Mouse (Mus musculus) adrenal gland, postnatal 25 days (tissue): ENCODE results near the gene Pla2g5. TPM values are rescaled to one million over a fixed set of nuclear protein-coding genes. Genes with fewer than 3 reads are reported as not detected.
"Not testable (repeated sequence)": the region's sequence is repeated elsewhere in the genome, so short reads cannot be mapped to it uniquely, and the experiment has no call there.

Experiments used
- DNase-seq: peaks from one replicate; pipeline ENCODE4 v3.0.0; 2021; ENCODE audit warnings: mixed read lengths
- long read RNA-seq: library from polyadenylated mRNA; stranded (forward); transcript quantifications from one replicate; pipeline ENCODE4 v2.0.0, GENCODE M21; 2021
- total RNA-seq: library from RNA; stranded (reverse); gene quantifications from 2 replicates; pipeline ENCODE4 v1.2.3, GENCODE M21; 2021

The Pla2g5 gene
- 10.5 and 17.1 TPM in 2 replicates for total RNA-seq
- long read RNA-seq, transcript Pla2g5-203 (5 exons, 1,976 nt), result major isoform, 12 of 17 reads
- long read RNA-seq, partial matches to known transcripts, result 2 of 17 reads
- long read RNA-seq, other reads (novel, unspliced or antisense), result 3 of 17 reads

DNA sequence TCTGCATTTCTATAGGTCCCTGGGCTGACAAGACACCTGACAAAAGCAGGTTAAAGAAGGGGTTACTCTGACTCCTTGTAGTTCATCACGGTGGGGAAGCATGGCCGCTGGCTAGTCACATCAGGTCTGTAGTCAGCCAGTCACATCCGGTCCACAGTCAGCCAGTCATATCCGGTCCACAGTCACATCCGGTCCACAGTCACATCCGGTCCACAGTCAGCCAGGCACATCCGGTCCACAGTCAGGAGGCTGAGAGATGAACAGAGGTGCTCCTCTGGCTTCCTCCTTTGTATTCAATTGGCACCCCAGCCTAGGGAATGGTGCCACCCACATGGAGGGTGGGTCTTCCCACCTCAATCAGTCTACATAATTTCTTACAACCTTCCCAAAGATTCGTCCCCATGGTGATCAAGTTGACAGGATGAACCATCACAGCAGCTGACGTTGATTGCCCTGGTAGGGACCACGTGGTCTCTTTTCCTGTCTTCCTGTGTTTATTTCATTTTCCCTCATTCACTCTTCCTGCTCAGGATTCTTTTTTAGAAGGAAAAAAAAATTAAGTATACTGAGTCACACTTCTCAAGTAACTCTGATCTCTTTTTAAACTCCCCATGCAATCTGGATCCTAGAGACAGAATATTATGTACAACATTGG is at the start of gene Pla2g5:
Gene Pla2g5, minus strand, starts transcription at position 139 of the 655 bp plus-strand sequence.
- no peak for DNase-seq

DNA sequence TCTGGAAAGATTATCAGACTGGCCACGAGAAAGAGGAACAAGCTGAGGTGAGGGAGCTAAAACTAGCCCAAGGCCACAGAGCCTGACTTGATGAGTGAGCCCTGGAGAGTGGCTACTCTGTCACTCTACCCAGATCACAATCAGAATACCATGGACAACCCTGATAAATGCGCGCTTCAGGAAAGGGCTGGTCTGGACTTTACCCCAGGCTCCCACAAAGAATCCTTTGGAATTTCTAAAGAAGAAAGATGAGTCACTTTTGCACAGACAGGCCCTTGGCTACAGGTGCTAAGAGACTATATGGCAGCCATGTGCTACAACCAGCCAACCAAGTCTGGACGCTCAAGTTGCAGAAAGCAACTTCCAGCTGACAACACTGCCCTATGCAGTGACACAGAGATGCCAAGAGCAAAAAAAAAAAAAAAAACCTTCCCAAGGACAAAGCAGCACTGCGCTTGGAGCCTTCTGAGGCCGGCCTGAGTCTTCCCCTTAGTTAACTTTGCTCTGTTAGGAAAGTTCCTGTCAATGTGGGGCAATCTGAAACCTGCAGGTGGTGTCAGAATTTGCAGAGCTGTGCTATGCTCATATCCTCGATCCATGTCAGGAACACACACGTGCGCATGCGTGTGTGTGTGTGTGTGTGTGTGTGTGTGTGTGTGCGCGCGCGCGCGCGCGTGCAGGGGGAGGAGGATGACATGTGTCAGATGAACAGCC is 42.5 kb upstream of the Pla2g5 start:
- no peak for DNase-seq

DNA sequence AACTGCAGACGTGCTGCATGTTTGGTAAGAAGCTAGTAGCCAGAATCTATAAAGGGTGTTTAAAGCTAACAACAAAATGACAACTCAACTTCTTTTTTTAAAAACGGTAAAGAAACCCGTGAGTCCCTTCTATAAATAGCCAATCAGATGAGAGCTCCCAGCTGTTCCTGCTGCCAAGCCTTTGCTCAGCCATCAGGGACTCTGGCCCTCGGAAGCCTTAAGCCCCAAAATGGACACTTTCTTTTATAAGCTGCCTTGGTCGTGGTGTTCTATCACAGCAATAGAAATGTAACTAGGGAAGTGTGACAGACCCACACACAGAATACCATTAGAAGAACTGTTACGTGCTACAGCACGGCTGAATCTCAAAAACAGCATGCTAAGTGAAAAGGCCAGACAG is 36.1 kb upstream of the Pla2g5 start:
- DNase-seq, result no peak

DNA sequence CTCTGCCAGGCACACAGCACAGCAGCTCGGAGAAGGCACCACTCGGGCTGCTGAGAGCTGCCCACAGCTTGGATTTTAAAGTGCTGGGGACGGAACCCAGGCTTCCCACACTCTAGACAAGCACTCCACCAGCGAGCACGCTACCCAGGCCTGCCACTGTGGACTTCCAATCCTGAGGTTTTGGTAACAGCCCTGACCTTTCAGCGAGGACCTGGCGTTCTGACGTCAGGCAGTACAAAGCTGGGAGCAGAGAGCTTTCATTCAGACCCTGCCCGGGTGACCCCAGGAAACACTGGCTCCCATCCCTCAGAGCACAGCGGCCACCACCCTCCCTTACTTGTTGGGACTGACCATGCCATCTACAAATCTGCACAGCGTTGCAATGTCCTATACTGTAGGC is 30.5 kb upstream of the Pla2g5 start:
- DNase-seq, result not testable (repeated sequence)

DNA sequence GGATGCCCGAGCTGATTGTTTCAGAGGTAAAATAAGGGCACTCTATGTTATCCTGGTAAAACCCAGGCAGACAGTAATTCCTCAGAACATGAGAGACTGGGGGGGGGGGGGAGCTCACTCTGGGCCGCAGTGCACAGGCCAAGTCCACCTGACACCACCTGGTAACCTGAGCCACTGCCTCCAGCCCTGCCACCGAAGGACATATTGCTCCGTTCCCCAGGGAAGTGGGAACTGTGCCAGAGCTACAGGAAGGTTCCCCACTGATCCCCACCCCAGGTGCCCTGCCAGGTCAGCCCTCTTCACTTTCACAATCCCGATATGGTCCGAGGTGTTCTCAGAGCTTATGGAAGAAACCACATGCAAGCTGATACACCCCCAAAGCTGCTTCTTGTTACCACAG is 29.4 kb upstream of the Pla2g5 start:
- DNase-seq, result no peak

DNA sequence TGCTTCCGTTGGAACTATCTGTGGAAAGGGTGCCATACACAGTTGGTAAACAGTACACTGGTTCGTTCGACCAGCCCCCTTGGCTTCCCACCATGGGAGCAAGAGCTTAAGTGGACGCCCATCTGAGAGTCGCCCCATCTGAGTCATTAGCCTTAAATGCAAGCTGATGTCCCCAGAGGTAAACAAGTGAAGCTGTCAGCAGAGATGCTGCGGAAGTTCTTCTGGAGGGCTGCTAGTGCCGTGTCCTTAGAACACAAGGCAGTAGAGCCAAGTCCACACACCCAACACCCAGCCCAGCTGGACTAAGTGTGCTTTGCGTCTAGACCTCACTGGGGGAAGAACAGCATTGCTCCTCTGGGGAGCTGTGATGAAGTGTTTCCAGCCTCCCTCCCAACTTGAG is 26.4 kb upstream of the Pla2g5 start:
- DNase-seq, result no peak

DNA sequence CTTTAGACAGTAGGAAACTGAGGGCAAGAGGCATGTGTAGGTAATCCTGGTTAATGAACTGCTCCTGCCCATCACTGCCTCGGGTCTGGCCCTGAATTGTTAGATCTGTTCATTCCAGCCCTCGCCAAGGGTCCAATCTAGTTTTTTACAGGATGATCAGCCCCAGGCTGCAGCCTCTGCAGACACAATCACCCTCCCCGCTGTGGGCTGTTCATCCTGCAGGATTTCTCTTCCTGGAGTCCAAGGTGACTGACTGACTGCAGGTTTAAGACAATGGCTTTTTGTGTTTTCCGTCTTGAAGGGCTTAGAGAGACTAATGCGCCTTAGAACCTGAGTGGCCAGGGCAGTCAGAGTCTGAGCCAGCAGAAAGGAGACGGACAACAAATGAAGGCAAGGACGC is 25.9 kb upstream of the Pla2g5 start:
- no peak for DNase-seq

DNA sequence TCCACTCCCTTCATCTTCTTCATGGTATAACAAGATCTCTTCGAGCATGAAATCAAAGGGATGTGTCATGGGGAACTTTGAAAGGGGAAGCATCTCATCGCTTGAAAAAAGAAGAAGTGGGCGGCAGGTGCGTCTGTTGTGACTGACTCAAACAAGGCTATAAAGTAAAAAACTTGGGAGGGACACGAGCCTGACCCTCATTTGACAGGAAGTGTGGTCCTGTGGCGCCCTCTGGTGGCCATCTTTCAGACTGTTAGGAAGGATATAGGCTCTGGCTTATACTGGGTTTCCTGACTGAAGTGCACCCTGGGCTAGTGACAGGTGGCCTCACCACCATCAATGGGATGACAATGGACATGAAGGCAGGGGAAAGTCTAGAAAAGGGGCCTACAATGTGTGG is 21.0 kb upstream of the Pla2g5 start:
- DNase-seq, result peak; percentile 88

DNA sequence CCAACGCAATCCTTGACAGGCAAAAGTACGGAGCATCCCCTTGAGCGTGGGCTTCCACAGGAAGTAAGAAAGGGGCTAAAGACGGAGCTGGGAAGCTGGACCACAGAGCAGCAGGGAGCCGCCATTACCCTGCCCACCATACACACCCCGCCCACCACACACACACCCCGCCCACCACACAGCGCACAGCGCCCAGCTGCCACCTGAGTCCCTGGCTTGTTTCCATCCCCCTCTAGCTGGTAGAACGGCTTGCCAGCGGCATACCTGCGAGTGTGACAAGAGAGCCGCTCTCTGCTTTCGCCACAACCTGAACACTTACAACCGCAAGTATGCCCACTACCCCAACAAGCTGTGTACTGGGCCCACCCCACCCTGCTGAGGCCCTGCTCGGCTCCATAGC is 18.9 kb upstream of the Pla2g5 start:
- no peak for DNase-seq

DNA sequence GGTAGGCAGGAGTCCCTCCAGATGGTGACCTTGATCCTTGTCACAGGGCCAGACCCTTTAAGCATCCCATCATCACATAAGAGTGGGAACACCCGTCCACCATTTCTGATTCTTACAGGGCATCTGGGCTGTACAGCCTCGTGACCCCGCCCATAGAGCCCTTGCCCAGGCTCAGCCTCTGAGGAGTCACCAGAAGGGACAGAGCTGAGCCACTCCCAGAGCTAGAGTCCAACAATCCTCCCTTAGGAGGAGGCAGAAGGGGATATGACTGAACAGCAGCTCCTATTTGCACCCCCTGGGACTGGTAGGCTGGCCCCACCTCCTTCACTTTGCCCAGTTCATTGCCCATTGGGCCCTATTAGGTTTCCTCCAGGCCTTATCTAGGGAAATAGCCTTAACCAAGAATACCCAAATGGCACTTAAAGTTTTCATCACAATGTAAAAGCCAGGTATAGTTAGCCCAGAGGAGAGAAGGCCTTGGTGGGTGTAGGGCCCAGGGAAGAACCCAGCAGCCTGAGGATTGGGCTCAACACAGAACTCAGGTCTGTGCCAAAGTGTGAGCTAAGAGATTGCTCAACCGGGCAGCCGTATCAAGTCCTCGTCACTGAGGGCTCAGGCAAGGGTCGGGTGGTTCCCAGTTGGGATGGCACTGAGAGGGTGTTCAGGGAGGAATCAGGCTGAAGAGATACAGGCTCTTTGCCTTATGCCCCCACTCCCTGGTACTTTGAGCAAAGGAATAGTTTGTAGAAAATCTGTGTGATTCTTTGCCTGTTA is 17.7 kb upstream of the Pla2g5 start:
- no peak for DNase-seq

DNA sequence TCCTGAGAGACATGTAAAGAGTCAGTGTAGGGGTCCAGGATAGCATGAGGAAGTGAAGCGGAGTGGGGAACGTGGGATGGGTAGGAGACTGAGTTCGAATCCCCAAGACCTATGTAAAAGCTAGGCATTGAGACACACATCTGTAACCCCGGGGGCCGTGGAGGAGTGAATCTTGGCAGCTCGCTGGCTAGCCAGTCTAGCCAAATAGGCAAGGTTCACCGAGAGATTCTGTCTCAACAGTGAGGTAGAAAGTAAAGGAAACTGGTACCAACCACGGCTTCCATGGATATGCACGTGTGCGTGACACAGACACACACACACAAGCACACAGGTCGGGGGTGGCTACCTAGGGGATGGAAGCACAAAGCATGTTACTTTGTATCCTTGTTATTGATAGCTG is 16.5 kb upstream of the Pla2g5 start:
- no peak for DNase-seq

DNA sequence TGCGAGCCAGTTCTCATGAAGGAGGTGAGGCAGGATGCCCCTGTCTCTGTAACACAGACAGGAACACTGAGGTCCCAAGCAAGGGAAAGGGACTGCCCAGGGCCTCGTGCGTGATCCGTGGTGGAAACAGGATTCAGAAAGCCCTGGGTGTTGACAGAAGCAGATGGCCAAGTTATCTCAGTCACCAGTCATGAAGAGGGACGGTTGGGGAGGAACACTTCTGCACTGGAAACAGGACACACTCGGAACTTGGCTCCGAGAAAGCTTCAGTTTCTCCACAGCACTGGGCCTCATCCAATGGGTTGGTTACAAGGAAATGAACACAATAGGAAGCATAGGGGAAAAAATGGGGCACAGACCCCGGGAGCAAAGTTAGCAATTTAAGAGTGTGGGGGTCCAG is 15.5 kb upstream of the Pla2g5 start:
- DNase-seq, result no peak

DNA sequence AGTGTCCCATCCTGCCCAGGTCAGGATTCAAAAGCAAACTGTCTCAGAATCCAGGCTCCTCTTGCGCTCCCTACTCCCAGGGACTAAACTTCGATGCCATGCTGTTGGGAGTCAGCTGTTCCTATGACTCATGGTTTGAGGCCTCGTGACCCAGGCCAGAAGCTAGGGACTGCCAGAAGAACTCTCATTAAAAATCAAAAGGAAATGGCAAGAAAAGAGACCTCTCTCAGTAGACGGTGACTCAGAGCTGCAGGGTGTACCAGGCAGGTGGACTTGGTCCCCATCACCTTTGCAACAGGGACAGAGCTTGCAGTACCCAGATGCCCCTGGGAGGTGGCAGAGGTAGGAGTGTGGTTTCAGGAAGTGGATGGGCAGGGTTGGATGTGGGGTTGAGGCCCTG is 14.4 kb upstream of the Pla2g5 start, which contains the start of gene Pla2g2e:
Gene Pla2g2e, plus strand, starts transcription at position 212 of the 400 bp plus-strand sequence.
- DNase-seq, result no peak

DNA sequence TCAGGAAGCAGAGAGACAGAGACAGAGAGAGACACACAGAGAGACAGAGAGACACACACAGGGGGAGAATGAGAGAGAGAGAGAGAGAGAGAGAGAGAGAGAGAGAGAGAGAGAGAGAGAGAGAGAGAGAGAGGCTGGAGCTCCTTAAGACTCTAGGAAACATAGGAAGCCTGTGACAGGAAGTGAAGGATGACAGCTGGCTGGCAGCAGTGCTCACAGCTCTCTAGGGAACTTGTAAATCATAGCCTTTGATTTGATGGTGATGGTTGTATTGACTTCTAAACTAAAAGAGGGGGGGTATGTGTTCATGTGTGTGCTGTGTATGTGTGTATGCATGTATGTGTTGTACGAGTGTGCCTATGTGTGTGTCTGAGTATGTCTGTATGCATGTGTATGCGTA is 12.7 kb upstream of the Pla2g5 start:
- DNase-seq, result no peak

DNA sequence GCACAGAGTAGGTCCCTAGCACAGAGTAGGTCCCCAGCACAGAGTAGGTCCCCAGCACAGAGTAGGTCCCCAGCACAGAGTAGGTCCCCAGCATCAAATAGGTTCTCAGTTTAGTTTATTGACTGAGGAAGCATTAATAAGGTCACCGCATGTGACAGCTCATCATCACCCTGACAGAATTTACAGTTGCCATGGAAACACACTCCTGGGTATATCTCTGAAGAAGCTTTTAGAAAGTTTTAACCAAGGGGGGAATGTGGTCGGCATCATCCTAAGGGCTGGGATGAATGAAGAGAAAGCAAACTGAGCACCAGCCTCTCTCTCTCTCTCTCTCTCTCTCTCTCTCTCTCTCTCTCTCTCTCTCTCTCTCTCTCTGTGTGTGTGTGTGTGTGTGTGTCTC is 12.0 kb upstream of the Pla2g5 start:
- DNase-seq, result not testable (repeated sequence)

DNA sequence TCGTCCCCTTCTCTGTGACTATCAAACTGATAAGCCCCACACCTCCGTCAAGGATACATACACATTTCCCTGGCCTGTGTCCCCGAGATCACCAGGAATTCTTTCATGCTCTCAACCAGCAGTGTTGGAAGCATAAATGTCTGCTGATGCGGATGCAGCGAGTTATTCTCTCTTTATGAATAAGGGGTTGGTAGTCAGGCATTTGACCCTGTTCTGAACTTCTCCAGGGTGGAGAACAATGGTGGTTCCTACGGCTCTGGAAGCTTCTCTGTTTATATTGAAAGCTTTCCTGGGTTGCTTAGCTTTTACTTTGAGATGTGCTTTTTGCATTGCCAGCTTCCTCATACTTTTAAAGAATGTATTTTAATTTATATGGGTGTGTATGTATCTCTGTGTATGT is 10.6 kb upstream of the Pla2g5 start, which contains the start of gene Gm13030:
Gene Gm13030, minus strand, starts transcription at position 101 of the 400 bp plus-strand sequence.
- DNase-seq, result no peak

DNA sequence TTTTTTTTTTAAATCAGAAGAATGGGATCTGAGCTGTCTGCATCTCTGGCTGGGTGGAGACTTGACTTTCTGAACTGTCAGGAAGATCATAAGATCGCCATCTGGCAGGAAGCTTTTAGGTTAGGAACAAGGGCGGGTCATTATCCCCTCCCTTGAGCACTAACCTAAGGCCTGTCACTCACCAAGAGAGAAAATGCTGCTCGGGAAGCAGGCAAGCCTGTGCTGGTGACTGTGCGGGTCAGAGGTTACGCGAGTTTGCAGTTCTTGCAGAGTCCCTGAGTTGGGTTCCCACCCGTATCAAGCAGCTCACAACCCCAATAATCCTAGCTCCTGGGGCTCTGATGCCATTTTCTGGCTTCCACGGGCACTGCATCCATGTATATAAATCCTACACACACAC is 5.4 kb upstream of the Pla2g5 start:
- DNase-seq, result no peak

DNA sequence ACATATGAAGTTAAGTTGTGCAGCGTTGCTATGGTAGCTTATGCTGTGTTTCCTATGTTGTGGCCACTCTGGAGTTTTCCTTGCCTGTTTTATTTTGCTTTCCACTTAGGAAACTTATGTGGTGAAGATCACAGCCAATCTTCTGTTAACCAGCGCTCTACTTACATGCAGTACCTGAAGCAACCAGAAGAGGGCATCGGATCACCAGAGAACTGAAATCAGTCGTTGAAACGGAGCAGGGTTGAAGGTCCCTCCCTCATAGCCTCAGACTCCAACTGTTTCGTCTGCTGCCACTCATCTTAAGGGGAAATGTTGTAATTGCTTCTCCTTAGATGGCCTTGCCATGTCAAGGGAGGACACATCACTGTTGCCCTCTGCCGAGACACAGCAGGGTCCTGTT is 3.1 kb upstream of the Pla2g5 start:
- DNase-seq, result peak; percentile 54

DNA sequence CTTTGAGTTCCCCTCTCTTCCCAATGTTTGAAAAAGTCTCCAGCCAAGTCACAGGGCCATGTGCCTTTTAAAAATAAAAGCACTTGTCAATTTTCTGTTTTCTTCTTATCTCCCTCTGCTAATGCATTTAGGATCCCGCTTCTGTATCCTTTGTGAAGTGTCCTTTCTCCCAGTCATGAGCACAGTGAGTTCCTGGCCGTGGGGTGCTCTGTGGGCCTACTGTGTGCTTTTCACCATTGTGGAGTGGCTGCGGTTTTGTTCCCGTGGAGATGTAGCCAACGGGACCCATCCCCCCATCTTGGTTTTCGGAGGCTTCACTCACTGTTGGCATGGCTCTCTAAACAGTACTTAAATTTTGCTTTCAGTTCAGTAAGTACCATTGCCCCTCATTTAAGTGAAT is 2.7 kb upstream of the Pla2g5 start:
- DNase-seq, result no peak

DNA sequence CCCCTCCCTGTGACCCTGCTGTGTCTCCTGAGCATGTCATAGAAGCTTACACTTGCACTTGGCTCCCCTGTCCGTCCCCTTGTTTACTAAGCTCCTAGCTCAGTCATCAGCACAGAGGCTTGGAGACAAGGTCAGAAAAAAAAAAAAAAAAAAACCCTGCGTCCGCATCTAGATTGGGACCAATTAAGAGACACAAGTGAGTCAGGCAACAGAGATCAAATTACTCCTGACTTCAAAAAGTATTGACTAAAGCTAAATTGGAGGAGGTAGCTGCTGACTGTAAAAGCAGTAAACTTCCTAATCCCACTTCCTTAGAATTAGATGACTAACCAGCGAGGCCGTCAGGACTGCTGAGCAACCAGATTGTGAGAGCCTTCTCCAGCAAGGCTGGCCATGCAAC is 1.8 kb upstream of the Pla2g5 start:
- no peak for DNase-seq

DNA sequence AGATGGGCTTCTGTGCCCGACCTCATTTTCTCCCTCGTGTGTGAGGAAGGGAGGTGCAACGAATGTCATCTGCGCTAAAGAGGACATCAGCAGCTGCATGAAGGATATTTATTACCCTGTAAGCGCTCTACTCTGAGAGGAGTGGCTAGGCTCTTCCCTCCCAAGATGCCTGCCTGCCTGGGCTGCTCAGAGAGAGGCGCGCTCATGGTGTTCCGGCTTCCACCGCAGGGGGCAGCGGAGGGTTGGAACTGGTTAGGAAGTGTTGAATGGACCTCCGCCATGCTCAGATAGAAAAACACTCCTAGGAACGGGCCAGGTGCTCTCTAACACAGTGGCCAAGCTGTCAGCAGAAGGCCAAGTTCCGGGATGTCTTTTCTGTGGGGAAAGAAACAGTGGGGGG is 3.6 kb downstream of the Pla2g5 start:
- DNase-seq, result peak; percentile 74

DNA sequence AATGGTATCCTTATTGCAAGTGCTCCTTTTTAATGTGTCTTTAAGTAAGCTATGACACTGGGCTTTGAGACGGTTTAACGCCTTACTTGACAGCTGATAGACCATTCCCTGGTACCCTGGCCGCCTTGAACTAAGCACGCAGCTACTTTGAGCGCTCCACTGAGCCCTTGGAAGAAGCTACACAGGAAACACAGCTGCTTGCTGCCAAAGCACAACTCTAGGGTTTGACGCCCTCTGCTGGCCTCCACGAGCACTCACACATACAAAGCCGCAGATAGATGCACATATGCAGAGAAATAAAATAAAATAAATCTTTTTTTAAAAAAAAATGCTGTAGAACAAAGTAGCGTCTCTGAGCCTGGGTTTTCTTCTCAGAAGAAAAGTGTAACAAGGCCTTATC is 4.0 kb downstream of the Pla2g5 start:
- DNase-seq, result no peak

DNA sequence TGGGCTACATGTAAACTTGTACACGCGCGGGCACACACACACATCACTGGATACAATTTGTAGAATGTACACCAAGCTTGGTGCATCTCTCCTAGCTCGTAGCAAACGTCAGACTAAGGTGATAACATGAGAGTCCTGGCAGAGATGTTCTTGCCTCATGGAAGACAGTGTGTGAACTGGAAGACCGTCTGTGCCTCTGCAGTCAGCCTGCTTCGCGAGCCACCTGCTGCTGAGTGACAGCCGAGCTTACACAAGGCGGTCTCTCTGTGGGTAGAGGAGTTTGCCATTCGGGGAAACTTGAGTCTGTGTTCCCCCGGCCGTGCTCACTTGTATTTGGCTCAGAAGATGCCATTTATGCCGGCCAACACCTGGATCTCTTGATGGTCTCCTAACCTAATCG is 4.8 kb downstream of the Pla2g5 start:
- no peak for DNase-seq
